Mouse (Mus musculus): ENCODE results near the gene Enoph1. TPM values are rescaled to one million over a fixed set of nuclear protein-coding genes. Genes with fewer than 3 reads are reported as not detected.

Enoph1 gene
- 41.6 and 55.6 TPM in 2 replicates for total RNA-seq (2014; rRNA removed)
- 48.6 and 49.0 TPM in 2 replicates for polyA plus RNA-seq (2015; fragmentation: Nextera tagmentation; extraction: Ambion mirVana)

DNA sequence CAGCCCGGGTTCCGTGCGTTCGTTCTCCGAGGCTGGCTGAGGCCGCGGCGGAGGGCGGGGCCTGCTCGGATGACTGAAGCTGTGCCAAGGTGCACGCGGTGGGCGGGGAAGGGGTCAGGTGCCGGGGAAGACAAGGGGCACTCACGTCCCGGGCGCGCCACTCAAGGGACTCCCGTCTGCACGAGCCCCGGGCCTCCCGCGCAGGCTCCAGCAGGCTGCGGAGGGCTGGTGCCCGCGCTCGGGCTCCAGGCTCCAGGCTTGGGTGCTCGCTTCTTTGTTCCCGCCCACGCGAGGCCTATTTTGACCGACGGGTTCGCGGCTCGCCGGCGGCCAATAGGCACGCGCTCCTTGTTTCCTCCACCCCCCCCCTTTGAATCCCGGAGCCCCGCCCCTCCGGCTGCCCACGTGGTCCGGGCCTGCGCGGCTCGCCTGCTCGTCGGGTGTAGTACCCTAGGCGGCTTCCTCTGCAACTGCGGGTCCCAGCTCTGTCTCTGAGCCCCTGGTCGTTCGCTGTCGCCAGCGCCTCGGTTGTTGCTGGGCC, at the start of gene Enoph1, which contains the start of gene Hnrnpdl:
Gene Enoph1, plus strand, starts transcription at position 384 of the 541 bp plus-strand sequence.
Gene Hnrnpdl, minus strand, starts transcription at position 63 of the 541 bp plus-strand sequence.
- Histone ChIP-seq H3K36me3 (ENCODE audit: insufficient read depth, low read length) (peaks cover 4% of the 10 kb centered on the region; the same call in 1 of the 2 replicates), H3K27me3 (ENCODE audit: insufficient read depth, low read length) (no peaks in the 10 kb centered on the region), H3K9me3 (ENCODE audit: low read length) (no peaks in the 10 kb centered on the region), H3K9ac (replicated peaks; ENCODE audit: low read length) (peak within 1 kb of the TSS; percentile 96), H3K27ac (peak within 1 kb of the TSS; percentile 100), H3K4me1 (ENCODE audit: insufficient read depth, low read length) (peaks cover 23% of the 10 kb centered on the region), H3K4me3 (ENCODE audit: low read length) (peak within 1 kb of the TSS; percentile 94), H3K4me2 (ENCODE audit: low read depth, low read length) (peak within 1 kb of the TSS; percentile 88)
- no peak for TF ChIP-seq CTCF (IDR thresholded peaks at IDR 0.05; ENCODE audit: low read depth)
- ATAC-seq (peak; percentile 93), DNase-seq (ENCODE audit: low spot score) (peak; percentile 97)
- WGBS = under 1% methylated on average over 56 of the region's 57 CpGs

DNA sequence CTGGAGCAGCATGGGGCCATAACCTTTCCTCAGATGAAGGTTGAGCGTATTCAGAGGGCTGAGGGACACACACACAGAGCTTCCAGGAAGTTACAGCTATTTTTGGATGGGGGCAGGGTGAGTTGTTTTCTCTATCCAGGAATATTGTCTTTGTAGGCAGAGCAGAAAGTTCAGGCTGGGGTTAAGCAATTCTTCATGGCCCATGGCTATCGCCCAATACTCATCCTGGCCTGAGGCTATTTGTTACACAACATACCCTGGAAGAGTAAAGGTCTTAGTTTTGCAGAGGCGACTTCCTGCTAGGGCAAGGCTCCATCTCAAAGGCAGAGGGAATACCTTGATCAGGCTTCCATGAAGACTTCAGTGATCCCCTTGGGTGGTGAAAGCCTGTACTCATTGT, 45.6 kb upstream of the Enoph1 start:
- Histone ChIP-seq H3K27me3 (ENCODE audit: insufficient read depth, low read length) (no peaks in the 10 kb centered on the region), H3K9ac (replicated peaks; ENCODE audit: low read length) (no peak overlapping the region), H3K36me3 (ENCODE audit: insufficient read depth, low read length) (no peaks in the 10 kb centered on the region), H3K4me1 (ENCODE audit: insufficient read depth, low read length) (no peaks in the 10 kb centered on the region), H3K9me3 (ENCODE audit: low read length) (peaks cover 3% of the 10 kb centered on the region; the same call in 1 of the 2 replicates), H3K4me3 (ENCODE audit: low read length) (no peak overlapping the region), H3K4me2 (ENCODE audit: low read depth, low read length) (no peak overlapping the region), H3K27ac (no peak overlapping the region)
- no peak for TF ChIP-seq CTCF (IDR thresholded peaks at IDR 0.05; ENCODE audit: low read depth)
- no peak for DNase-seq (ENCODE audit: low spot score)
- WGBS = 83% methylated on average over 3 of the region's 3 CpGs
- ATAC-seq = no peak

DNA sequence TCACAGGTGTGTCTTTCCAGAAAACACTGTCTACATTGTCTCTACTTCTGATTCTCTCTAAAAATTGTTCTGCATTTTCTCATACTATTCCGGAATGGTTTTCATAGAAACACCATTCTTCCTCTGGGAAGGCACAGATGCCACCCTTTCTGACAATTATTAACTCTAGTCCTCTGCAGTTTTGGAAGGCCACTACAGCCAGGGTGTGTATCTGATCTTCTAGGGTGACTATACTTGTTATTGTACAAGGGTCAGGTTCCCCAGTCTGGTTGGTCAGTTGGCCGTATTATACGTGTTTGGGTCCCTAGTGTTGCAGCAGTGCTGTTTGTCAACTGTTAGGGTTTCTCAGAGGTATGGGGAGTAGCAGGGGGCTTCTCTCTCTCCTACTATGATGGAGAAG, 45.1 kb upstream of the Enoph1 start:
- DNase-seq (ENCODE audit: low spot score) = no peak
- TF ChIP-seq CTCF (IDR thresholded peaks at IDR 0.05; ENCODE audit: low read depth) = no peak
- Histone ChIP-seq H3K36me3 (ENCODE audit: insufficient read depth, low read length) (no peaks in the 10 kb centered on the region), H3K9ac (replicated peaks; ENCODE audit: low read length) (no peak overlapping the region), H3K9me3 (ENCODE audit: low read length) (peaks cover 3% of the 10 kb centered on the region; the same call in 1 of the 2 replicates), H3K4me1 (ENCODE audit: insufficient read depth, low read length) (no peaks in the 10 kb centered on the region), H3K27ac (no peak overlapping the region), H3K4me2 (ENCODE audit: low read depth, low read length) (no peak overlapping the region), H3K4me3 (ENCODE audit: low read length) (no peak overlapping the region), H3K27me3 (ENCODE audit: insufficient read depth, low read length) (no peaks in the 10 kb centered on the region)
- WGBS = 91% methylated on average over 3 of the region's 3 CpGs
- no peak for ATAC-seq

DNA sequence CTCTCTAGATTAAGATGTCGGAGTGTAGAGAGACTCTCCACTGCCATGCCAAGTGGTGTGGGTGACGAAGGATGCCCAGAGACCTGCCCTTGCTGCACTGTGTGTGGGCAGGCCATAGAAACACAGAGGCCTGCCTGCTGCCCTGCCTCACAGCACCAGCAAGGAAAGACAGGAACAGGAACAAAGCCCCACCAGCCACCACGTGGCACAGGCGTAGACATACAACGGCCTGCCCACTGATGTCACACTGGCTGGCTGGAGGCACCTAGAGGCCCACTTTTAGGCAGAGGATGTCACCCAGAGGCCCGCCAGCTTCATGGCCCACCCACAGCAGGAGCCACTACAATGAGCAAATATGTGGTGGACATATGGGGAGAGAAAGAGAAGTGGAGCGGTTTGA, 39.7 kb upstream of the Enoph1 start:
- no peaks in the 10 kb centered on the region for H3K27me3 ChIP-seq (ENCODE audit: insufficient read depth, low read length)
- no peak overlapping the region for H3K9ac ChIP-seq (replicated peaks; ENCODE audit: low read length)
- H3K4me1 ChIP-seq (ENCODE audit: insufficient read depth, low read length) = no peaks in the 10 kb centered on the region
- no peak for DNase-seq (ENCODE audit: low spot score)
- no peak overlapping the region for H3K4me3 ChIP-seq (ENCODE audit: low read length)
- H3K36me3 ChIP-seq (ENCODE audit: insufficient read depth, low read length) = no peaks in the 10 kb centered on the region
- 78% methylated on average over 7 of the region's 7 CpGs for WGBS
- TF ChIP-seq CTCF (IDR thresholded peaks at IDR 0.05; ENCODE audit: low read depth) = no peak
- peaks cover 3% of the 10 kb centered on the region; the same call in 1 of the 2 replicates for H3K9me3 ChIP-seq (ENCODE audit: low read length)
- H3K4me2 ChIP-seq (ENCODE audit: low read depth, low read length) = no peak overlapping the region
- no peak for ATAC-seq
- H3K27ac ChIP-seq = no peak overlapping the region

DNA sequence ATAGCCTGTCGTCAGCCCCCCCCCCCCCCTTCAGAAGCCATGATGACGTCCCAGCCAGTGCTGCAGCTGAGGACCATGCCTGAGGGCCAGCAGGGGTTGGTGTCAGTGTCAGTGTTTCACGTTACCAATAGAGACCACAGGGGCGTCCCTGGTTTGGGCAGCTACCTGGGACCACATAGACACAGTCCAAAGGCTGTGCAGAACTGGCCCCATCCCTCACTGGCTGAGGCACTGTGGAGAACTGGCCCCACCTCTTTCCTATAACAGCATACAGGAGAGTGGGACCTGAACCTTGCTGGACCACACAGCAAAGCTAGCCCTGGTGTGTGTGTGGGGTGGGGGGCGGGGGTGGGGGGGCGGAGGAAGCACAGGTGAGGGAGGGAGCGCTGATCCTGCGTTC, 39.3 kb upstream of the Enoph1 start:
- no peak for ATAC-seq
- 53% methylated on average over 8 of the region's 8 CpGs for WGBS
- Histone ChIP-seq H3K4me1 (ENCODE audit: insufficient read depth, low read length) (no peaks in the 10 kb centered on the region), H3K36me3 (ENCODE audit: insufficient read depth, low read length) (no peaks in the 10 kb centered on the region), H3K4me2 (ENCODE audit: low read depth, low read length) (no peak overlapping the region), H3K4me3 (ENCODE audit: low read length) (no peak overlapping the region), H3K9me3 (ENCODE audit: low read length) (peaks cover 3% of the 10 kb centered on the region; the same call in 1 of the 2 replicates), H3K27ac (no peak overlapping the region), H3K9ac (replicated peaks; ENCODE audit: low read length) (no peak overlapping the region), H3K27me3 (ENCODE audit: insufficient read depth, low read length) (no peaks in the 10 kb centered on the region)
- no peak for DNase-seq (ENCODE audit: low spot score)
- no peak for TF ChIP-seq CTCF (IDR thresholded peaks at IDR 0.05; ENCODE audit: low read depth)

DNA sequence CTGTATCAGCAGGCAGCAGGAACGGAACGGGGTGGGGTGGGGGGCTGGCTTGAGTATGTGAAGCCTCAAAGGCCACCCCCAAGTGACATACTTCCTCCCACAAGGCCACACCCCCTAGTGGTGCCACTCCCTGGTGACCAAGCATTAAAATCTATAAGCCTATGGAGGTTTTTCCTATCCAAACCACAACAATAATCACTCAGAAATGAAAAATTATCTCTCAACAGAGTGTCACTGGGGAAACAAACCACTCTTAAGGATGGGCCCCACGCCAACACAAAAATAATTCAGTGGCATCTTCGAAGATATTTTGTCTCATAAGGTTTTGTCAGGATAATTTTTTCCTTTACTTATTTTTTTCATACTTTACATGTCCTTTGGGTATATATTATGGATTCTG, 35.9 kb upstream of the Enoph1 start:
- WGBS = 88% methylated on average over 4 of the region's 4 CpGs
- Histone ChIP-seq H3K36me3 (ENCODE audit: insufficient read depth, low read length) (no peaks in the 10 kb centered on the region), H3K27ac (no peak overlapping the region), H3K4me1 (ENCODE audit: insufficient read depth, low read length) (no peaks in the 10 kb centered on the region), H3K9me3 (ENCODE audit: low read length) (no peaks in the 10 kb centered on the region), H3K4me2 (ENCODE audit: low read depth, low read length) (no peak overlapping the region), H3K27me3 (ENCODE audit: insufficient read depth, low read length) (no peaks in the 10 kb centered on the region), H3K9ac (replicated peaks; ENCODE audit: low read length) (no peak overlapping the region), H3K4me3 (ENCODE audit: low read length) (no peak overlapping the region)
- ATAC-seq (no peak), DNase-seq (ENCODE audit: low spot score) (no peak)
- TF ChIP-seq CTCF (IDR thresholded peaks at IDR 0.05; ENCODE audit: low read depth) = no peak

DNA sequence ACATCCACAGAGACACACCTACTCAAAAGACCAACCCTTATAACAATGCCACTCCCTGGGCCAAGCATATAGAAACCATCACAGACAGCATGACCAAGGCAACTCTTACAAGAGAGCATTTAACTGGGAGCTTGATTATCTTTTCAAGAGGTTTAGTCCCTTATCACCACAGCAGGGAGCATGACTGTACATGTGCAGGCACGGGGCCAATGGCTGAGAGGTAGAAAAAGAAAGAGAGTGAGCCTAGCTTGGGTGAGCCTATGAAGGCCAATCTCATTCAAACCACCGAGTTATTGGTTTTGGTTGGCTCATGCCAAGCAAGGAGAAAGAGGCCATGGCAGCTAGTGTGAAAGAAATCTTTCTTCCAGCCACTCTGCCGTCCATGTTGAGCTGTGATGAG, 34.4 kb upstream of the Enoph1 start:
- no peak for ATAC-seq
- Histone ChIP-seq H3K4me2 (ENCODE audit: low read depth, low read length) (no peak overlapping the region), H3K9me3 (ENCODE audit: low read length) (no peaks in the 10 kb centered on the region), H3K4me1 (ENCODE audit: insufficient read depth, low read length) (no peaks in the 10 kb centered on the region), H3K27ac (no peak overlapping the region), H3K4me3 (ENCODE audit: low read length) (no peak overlapping the region), H3K9ac (replicated peaks; ENCODE audit: low read length) (no peak overlapping the region), H3K27me3 (ENCODE audit: insufficient read depth, low read length) (no peaks in the 10 kb centered on the region), H3K36me3 (ENCODE audit: insufficient read depth, low read length) (no peaks in the 10 kb centered on the region)
- no peak for TF ChIP-seq CTCF (IDR thresholded peaks at IDR 0.05; ENCODE audit: low read depth)
- WGBS = 69% methylated on average over 3 of the region's 3 CpGs
- no peak for DNase-seq (ENCODE audit: low spot score)
